Mouse (Mus musculus) T-helper 17 cell (primary cell): Measurements from ENCODE around the gene Akp3.

ENCODE experiments used
- in situ Hi-C, 2 experiments: fragments of 300-600 bp; cut with MboI, MseI; formaldehyde crosslinking; loops; 1 replicate in 1 of 2; 2 replicates in 1 of 2; pipeline ENCODE4 v1.15.1; 2025; ENCODE audit warnings: high pct_unique_total_duplicates in 2 of 2

Gene Akp3

DNA sequence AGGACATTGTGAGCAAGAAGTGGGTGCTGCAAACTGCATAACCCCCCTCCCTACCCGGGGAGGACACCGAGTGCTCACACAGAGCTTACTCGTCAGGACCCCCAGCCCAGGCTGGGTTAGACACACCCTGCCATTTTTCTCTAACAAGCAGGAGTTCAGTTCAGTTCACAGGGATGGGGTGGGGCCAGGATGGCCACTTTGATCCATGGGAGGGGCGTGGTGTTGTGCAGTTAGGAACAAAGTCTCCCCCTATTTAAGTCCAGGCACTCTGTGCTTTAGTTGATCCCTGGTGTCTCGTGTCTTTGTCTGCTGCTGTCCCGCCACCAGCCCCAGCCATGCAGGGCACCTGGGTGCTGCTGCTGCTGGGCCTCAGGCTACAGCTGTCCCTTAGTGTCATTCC lies at the start of gene Akp3:
Akp3 (plus strand) TSS at position 301 of the 400 bp plus-strand sequence.
- in situ Hi-C loops: no loop called here

GRCm38 (mm10) chr1:87086196-87086595 lies 38.6 kb upstream of the Akp3 start:
- in situ Hi-C loops: no loop called here

DNA sequence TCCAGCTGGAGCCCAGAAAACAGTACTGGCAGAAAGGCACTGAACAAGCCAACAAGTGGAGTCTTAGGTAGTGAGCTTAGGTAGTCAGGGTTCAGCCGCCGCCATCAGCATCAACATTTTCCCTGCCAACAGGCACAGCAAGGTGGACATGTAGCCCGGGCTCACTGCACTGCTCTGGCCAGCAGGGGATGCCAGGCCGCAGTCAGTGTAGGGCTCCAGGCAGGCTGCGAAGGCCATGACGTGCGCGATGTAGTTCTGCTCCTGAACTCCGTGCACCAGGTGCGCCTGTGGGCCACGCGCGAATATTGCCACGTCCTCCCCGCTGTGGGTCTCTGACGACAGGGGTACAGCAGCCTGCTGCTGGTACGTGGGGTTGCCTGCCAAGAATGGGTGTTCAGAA lies 37.8 kb upstream of the Akp3 start:
- in situ Hi-C loops: no loop called here

- in situ Hi-C loops: no loop called here
These were observed 35.5 kb upstream of the Akp3 start for GRCm38 (mm10) chr1:87089251-87089650.

DNA sequence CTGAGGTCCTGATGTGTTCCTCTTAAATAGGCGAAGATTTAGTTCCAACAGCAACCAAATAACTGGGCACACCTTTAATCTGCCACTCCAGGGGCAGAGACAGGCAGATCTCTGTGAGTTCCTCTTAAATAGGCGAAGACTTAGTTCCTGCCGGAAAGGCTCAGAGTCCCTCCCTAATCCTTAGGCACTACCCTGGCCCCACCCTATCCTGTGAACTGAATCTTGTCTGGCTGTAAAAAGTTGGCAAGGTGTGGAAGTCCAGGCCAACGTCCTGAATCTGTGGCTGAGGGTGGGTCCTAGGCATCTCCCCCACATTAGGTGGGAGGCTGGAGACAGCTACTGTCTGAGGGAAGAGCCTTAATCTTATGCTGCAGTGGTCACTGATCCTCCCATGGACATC lies 34.9 kb upstream of the Akp3 start, which contains the start of gene Alppl2:
Alppl2 (minus strand) TSS at position 101 of the 400 bp plus-strand sequence.
- in situ Hi-C loops: no loop called here

DNA sequence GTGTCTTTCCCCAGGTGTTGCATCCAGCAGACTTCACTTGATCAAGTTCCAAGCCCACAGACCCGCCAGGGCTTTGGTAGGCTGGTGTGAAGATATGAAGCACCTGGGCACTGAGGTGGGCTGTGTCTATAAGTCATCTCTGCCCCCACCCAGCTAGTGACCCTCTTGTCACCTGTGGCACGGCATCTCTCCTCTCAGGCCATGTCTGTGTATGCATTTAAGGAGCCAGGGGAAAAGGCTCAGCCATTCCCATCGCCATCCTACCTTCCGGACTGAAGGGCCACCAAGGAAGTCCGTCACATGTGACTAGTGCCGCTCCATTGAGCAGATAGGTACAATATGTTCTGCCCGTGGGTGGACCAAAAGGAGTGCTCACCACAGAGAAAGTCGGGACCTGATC lies 29.1 kb upstream of the Akp3 start:
- in situ Hi-C loops: no loop called here

DNA sequence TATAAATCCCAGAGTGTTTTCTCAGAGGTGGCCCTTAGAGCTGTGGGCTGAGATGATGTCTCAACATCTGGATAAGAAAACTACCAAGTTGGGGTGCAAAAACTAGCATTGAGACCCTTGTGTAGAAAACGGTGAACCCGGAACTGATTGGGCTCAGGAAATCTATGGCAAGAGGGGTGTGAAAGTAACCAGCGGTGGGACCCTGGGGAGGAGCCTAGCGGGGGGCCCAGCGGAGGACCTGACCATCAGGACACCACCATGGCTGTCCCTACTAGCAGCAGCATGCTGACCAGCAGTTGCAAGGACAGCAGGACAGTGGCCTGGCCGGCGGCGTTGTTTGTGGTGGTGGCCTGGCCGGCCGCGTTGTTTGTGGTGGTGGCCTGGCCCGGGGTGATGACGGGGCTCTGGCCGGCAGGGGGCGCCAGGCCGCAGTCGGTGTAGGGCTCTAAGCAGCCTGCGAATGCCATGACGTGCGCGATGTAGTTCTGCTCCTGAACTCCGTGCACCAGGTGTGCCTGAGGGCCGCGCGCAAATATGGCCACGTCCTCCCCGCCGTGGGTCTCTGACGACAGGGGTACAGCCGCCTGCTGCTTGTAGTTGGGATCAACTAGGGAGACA lies 26.3 kb upstream of the Akp3 start:
- in situ Hi-C loops: no loop called here

- in situ Hi-C loops: loop anchor here (5.0 kb wide), 1 partner anchor 86 kb away; no protein-coding TSS in a partner anchor
These were observed 23.4 kb upstream of the Akp3 start, which contains the start of gene Alpi for GRCm38 (mm10) chr1:87101411-87101810. Gene Alpi, minus strand, starts transcription at chr1:87101606.

GRCm38 (mm10) chr1:87102114-87102513 lies 22.7 kb upstream of the Akp3 start:
- in situ Hi-C loops: loop anchor here (5.0 kb wide), 1 partner anchor 85 kb away; no protein-coding TSS in a partner anchor

DNA sequence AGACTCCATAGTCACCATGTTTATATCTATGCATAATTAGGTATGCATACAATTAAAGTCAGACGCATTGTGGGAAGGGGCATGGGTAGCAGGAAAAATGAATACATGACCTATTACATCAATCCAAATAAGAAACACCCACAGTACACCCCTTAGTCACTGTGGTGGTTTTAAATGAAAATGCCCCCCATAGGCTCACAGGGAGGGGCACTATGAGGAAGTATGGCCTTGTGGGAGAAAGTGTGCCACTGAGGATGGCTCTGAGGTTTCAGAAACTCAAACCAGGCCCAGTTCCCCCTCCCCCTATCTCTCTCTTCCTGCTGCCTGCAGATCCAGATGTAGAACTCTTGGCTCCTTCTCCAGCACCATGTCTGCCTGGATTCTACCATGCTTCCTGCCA lies 20.8 kb upstream of the Akp3 start:
- in situ Hi-C loops: loop anchor here (5.0 kb wide), 1 partner anchor 83 kb away; no protein-coding TSS in a partner anchor

DNA sequence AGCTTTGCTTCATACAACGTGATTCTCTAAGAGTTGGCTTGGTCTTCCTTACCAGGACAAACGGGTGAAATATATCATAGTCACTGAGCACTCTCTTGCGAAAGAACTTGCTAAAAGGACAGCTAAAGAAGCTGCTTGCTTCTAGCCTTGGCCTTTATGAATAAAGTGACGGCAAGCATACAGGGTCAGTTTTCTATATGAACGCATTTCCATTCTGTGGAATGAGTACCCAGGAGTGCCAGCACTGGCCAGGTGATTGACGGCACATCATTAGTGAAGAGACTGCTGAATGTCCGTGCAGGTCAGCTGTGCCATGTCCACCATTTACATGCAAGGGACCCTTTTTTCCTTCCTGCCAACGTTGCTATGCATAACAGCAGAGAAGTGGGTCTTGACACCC lies 18.2 kb upstream of the Akp3 start:
- in situ Hi-C loops: no loop called here

GRCm38 (mm10) chr1:87108564-87108963 lies 16.2 kb upstream of the Akp3 start:
- in situ Hi-C loops: no loop called here

DNA sequence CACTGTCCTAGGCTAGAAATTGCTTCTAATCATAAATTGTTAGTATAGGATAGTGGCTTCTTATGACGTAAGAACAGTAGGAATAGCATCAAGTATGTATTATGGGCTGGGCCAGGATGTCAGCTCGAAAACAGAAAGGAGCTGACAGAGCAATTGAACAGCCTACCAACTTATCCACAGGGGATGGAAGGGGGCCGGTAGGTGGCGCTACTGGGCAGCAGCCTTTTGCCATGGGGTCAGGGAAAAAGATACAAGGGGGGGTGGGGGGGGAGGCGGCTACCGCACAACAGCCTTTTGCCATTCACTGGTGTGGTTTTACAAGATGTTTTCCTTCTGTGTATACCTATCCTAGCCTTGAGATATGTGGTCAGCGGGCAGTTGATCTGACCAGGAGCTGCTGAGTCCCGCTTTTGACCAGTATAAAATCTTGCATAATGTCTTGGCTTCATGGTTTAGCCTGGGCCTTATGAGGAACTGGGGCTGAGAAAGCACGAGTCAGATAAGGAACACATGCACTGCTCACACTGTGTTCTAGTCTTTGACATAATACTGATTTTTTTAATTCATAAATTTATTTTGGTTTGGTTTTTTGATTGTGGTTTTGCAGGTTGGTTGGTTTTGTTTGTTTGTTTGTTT lies 12.9 kb upstream of the Akp3 start:
- in situ Hi-C loops: no loop called here

- in situ Hi-C loops: no loop called here
These were observed 10.0 kb upstream of the Akp3 start for GRCm38 (mm10) chr1:87114784-87115183.

DNA sequence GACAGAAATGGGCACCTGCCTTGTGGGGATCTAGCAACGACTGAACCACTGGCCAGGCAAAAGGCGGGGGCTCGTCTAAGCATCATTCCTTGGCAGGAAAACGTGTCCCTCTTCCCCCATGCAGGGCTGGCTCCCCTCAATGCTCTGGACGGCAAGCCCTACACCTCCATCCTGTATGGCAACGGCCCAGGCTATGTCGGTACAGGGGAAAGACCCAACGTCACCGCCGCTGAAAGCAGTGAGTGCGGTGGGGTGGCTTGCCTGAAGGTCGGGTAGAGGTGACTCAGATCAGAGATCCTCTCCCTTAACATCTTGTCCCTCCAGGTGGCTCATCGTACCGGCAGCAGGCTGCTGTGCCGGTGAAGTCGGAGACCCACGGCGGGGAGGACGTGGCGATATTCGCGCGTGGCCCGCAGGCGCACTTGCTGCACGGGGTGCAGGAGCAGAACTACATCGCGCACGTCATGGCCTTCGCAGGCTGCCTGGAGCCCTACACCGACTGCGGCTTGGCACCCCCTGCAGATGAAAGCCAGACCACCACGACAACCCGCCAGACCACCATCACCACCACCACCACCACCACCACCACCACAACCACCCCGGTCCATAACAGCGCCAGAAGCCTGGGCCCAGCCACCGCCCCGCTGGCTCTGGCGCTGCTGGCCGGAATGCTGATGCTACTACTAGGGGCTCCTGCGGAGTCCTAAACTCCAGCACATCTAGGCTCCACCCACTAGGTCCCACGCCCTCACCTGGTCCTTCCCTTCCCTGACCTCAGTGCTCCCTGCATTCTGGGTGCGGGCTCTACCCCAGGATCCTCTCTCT lies 2.6 kb downstream of the Akp3 start:
- in situ Hi-C loops: no loop called here

- in situ Hi-C loops: no loop called here
These were observed 7.0 kb downstream of the Akp3 start for GRCm38 (mm10) chr1:87131803-87132202.

DNA sequence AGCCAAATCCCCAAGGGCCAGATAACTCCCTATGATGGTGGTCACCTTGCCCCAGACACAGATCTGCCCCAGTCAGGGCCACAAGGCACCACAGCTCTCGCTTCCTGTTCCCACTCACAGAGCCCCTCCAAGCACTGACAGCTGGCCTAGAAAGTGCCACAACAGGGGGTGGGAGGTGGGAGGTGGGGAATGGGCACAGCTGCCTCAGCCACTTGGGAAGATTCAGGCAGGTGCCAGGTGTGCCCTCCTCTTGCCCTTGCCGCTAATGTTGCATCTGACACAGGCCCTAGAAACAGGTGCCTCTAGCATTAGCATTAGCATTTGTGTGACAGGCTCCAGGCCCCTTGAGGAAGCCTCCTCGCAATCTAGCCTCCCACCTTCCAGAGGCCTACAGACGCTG lies 16.8 kb downstream of the Akp3 start:
- in situ Hi-C loops: no loop called here

GRCm38 (mm10) chr1:87142456-87142855 lies 17.7 kb downstream of the Akp3 start:
- in situ Hi-C loops: no loop called here

DNA sequence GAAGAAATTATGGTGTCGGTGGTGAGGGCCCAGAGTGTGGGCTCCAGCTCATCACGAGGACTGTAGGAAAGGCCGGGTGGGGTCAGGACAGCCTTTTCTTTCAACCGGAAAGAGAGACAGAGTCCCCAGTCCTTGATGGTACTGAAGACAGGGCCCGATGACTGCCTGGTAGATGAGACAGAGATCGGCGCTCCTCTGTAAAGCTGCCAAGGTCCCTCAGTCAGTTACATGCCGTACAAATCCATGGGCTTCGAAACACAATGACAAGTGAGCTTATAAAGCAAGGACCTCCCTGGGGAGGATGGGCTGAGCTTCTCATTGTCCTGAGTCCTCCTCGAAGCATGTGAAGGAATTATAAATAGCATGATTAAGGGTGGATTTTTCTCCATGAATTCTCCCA lies 18.4 kb downstream of the Akp3 start:
- in situ Hi-C loops: no loop called here

DNA sequence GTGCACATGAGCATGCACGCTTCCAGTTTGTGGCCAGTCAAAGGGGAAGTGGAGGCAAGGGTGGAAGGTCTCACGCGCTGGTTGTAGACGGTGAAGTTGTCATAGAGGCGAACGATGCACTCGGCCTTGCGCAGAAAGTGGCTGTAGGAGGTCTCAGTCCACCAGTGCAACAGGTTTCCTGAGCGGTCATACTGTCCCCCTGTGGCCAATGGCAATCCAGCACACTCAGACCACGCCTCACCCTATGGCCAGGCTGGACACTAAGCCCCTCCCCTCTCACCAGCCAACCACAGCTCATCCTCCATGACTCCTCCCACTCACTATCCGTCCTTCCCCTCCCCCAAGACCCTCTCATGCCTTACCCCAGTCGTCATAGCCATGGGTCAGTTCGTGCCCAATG lies 24.6 kb downstream of the Akp3 start:
- in situ Hi-C loops: no loop called here

- in situ Hi-C loops: loop anchor here in 1 of 2 experiments (25.0 kb wide), 1 partner anchor 1186 kb away; no protein-coding TSS in a partner anchor
These were observed 26.5 kb downstream of the Akp3 start for GRCm38 (mm10) chr1:87151286-87151685.
